Mouse (Mus musculus) erythroblast, adult 5-6 weeks (primary cell): ENCODE measurements around the gene Nrxn2. TPM values are rescaled to one million over a fixed set of nuclear protein-coding genes. Genes with fewer than 3 reads are reported as not detected.

Experiments
- ATAC-seq: replicated peaks from 2 replicates; pipeline ENCODE4 v1.8.0; 2016; ENCODE audit warnings: moderate number of reproducible peaks, mild to moderate bottlenecking, moderate TSS enrichment, inconsistent platforms; ENCODE audit not compliant: poor library complexity, low FRiP score, severe bottlenecking
- total RNA-seq, 2 experiments: library from RNA; stranded (forward) in 1 of 2; stranded (reverse) in 1 of 2; fragments of 150-400 nt in 1 of 2; fragments of 200-764, 138-1000 nt in 1 of 2; gene quantifications; 2 replicates each; pipeline versions ENCODE4 v1.2.3 to v1.2.4; 2015 to 2017; ENCODE audit warnings: low replicate concordance in 2 of 2

The Nrxn2 gene
- total RNA-seq, 2 experiments from 2014 or later = not detected

DNA sequence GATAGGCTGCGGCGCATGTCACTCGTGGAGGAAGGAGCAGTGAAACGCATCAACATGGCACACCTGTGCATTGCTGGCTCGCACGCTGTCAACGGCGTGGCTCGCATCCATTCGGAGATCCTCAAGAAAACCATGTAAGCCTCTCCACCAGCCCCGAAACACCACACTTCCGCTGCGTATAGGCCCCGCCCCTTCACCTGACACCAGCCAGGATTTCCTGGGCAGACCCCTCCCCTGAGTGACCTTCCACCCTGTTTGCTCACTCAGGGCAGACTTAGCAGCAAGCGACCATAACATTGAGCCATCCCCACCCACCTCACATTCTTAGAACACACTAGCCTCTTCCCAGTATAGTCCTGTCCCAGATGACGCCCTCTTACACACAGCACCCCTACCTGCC, 28.7 kb upstream of the Nrxn2 start:
- no peak for ATAC-seq

DNA sequence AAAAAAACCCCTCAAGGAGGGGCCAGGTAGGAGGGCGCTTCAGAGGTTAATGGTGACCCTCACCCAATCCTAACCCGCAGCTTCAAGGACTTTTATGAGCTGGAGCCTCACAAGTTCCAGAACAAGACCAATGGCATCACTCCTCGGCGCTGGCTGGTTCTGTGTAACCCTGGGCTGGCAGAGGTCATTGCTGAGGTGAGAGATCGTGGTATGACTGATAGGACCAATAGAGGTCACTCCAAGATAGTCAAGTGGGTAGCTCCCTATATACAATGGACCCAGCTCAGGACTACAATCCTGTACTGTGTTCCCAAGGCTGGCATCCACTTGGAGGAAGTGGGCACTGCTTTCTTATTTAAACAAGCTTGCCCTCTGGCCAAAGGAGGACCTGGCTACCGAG, 28.3 kb upstream of the Nrxn2 start:
- no peak for ATAC-seq

DNA sequence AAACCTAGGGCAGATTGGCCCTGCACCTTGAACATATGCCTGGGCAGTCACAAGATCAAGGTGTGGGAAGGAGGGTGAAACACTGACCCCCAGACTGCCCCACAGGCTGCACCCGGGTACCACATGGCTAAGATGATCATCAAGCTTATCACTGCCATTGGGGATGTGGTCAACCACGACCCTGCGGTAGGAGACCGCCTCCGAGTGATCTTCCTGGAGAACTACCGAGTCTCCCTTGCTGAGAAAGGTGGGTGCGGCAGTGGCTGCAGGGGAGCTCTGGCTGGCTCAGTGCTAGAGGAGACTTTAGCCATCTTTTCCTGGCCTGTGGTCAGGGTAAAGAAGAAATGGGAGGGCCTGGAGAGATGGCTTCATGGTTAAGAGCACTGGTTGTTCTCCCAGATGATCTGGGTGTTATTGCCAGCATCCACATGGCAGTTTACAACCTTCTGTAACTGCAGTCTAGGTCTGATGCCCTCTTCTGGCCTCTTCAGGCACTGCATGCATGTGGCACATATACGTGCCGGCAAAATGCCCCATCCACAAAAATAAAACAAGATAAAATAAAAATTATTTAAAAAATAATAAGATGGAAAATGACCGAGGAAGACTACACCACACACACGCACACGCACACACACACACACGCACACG, 25.7 kb upstream of the Nrxn2 start:
- ATAC-seq = no peak

DNA sequence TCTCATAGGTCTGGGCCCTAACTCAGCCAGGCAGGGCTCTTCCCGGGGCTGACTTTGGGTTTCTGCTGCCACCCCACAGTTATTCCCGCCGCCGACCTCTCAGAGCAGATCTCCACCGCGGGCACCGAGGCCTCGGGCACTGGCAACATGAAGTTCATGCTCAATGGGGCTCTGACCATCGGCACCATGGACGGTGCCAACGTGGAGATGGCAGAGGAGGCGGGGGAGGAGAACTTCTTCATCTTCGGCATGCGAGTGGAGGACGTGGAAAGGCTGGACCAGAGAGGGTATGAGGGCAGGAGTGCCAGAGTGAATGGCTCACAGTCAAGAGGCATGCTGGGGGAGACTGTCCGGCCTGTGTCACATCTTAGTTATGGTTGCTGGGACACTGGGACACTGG, 24.9 kb upstream of the Nrxn2 start:
- no peak for ATAC-seq

DNA sequence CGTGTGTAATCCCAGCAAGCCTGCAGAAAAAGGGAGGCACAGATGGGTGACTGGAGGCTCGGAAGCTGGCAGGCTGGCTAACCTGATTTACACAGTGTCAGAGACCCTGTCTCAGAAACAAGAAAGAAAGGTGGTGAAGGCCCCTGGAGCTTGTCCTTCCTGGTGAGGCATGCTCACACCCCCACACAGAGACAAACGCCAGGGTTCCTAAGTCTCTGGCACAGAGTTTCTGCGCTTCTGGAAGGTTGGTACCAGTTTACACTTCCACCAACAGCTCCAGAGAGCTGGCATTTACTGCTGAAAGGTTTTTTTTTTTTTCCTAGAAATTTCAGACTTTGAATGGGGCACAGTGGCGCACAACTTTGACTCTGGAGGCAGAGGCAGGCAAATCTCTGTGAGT, 22.3 kb upstream of the Nrxn2 start:
- ATAC-seq = no peak

DNA sequence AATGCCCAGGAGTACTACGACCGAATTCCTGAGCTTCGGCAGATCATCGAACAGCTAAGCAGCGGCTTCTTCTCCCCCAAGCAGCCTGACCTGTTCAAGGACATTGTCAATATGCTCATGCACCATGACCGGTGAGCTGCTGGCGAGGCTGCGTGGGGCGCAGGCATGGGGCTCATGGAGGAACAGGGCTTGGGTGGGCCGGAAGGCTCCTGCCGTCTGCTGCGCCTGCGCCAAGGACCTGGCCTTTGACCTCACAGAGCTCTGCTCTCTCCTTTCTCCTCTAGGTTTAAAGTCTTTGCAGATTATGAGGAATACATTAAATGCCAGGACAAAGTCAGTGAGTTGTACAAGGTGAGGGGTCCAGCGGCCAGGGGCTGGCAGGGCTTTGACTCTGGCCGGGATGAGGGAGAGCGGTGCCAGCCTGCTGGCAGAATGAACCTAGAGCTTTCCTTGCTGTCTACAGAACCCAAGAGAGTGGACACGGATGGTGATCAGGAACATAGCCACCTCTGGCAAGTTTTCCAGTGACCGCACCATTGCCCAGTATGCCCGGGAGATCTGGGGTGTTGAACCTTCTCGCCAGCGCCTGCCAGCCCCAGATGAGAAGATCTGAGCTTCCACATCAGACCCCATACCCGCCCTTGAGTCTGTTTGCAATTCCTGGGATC, 20.8 kb upstream of the Nrxn2 start:
- ATAC-seq = no peak

DNA sequence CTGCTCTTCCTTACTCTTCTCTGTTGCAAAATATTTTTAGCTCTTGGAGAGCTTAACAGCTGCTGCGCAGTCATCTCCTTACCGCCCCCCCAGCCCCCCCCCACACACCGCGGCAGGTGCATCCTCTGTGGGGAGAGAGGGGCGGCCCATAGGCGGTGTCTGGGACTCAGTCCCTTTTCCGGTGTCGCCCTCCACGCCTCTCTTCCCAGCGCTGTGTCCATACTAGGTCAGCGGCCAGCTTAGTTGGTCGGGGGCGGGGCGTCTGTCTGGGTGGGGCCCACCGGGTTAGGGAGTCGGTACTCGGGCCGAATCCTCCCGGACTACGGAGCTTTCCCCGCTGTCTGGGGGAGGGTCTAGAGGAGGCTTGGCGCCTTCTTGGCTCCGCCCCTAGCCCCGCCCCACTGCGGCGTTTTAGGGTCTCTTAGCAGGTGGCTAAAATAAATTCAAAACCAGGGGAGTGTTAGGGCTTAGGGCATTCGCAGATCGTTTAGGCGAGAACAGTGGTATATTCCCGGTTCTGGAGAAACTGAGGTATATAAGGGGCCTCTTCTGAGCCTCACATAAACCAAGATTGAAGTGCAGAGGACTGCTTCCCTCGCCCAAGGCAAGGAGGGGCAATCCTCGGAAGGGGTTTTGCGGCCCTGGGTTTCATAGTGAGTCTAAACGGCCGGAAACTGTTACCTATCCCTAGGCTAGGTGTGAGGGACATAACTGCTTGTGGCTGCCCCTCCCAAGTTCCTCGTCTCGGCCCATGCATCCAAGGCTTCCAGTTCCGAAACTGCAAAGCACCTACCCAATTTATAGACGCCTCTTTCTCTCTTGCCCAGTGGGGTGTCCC, 19.9 kb upstream of the Nrxn2 start:
- no peak for ATAC-seq

DNA sequence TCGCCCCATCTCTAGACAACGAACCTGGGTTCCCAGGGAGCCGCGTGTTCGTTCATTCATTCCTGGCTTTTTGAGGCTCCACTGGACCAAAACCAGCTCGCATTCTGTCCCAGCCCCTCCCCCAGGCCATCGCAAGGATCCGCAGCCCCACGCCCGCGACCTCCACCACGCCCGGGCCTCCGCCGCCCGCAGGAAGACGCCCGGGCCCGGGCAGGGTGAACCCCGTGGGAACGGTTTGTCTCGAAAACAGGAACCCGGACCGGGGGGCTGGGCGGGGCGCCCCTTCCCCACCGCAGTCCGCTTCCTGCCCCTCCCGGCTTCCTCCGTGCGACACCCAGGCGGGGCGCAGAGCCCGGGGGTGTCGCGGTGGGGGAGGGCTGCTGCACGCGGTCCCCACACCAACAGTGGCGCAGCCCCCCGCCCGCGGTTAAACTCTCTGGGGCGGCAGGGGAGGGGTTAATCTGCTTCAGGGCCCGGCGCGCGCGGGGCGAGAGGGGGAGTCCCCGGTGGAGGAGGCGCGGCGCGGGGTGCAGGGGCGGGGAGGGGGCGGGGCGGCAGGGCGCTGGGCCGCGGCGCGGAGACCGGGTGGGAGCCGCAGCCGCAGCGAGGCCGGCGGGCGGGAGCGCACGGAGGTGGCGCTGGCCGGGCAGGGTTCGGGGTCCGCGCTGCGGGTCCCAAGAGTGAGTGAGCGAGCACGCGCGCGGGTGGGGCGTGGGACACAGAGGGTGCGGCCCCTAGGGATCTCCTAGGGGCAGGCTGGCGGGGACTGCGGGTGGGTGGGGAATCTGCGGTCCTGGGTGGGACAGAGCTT, 19.0 kb upstream of the Nrxn2 start, which contains the start of gene Rasgrp2:
Rasgrp2 (plus strand) TSS at position 56 of the 811 bp plus-strand sequence.
- ATAC-seq = no peak

DNA sequence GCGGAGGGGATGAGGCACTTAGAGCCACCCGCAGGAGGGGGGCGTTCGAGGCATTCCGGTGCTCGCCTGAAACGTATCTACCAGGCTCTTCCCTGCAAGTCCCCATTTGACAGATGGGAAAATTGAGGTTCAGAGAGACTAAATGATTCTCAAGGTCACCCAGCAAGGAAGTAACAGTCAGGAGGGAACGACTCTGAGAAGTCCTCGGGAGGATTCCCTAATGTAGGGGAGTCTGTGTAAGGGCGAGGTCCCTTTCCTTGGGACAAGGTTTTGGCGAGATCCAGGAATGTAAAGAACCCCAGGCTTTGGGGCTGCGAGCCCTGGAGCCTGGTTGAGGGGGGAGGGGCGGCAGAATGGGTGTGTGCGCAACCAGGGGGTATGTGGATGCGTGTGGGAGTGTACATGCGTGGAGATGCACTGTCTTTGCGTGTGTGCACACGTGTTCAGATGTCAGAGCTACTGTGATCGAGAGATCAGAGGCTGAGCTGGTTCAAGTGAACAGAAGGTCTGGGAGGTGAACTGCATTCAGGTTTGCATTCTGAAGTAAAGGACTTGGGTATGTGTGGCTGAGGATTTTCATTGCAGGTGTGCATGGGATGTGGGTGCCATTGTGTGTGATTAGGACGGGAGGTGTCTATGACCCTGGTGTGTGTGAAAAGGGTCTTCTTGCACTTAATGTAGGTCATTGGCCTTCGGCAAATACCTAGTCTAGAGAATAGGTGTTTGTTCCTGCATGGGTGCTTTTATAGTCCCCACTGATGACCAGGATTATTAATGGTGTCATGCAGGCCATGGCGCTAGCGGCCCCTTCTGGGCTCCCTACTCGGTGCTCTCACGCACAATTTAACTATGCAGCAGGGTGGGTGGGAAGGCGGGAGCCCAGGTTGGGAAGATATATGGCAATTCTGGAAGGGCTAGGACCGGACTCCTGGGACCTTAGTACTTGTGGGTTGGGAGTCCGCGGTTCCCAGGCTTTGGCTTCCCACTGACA, 18.1 kb upstream of the Nrxn2 start:
- no peak for ATAC-seq

DNA sequence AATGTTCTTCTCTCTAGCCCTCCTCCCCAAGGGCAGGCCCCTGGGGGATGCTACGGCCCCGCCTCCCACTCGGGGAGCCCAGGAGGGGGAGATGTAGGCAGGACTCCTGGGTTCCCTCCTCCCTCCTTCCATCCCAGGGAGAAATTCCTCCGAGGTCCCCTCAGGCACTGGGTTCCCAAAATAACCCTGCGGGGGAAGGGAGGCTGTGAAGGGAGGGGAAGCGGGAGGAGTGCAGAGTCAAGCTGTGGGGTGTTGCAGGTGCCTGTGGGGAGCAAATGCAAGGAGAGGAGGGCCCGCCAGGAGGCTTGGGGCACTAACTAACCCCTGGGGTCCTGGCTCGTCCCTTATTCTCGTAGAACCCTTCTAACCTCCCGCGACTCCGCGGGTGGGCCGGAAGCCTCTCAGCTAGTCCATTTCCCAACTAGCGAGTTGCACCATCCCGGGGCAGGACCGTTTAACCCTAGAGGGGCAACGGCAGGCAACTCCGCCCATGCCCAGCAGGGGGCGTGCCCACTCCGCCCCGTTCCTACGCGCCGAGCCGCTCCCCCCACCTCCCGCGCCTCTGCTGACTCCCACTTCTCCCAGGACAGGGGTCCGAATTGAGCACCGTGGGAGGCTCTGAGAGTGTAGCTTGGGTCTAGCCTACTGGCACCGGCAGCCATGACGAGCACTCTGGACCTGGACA, 17.3 kb upstream of the Nrxn2 start:
- ATAC-seq = peak; percentile 62; the same call in 1 of the 2 replicates

DNA sequence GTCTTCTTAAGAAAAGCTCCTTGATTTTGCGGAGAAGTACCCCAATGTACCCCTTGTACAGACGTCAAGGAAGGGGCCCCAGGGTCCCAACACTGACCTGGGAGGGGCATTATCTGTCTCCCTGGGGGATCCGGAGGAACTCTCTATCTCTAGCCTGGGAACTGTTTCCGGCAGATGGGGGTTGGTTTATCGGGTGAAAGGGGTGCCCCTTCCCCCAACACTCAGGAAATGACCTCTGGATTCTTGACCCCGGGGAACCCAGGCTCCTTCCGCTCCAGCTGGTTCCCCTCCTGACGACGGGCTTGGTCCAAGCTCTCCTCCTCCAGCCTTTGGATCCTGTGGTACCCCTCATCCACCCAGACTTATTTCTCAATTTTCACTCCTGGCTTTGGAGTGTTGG, 16.6 kb upstream of the Nrxn2 start:
- no peak for ATAC-seq

DNA sequence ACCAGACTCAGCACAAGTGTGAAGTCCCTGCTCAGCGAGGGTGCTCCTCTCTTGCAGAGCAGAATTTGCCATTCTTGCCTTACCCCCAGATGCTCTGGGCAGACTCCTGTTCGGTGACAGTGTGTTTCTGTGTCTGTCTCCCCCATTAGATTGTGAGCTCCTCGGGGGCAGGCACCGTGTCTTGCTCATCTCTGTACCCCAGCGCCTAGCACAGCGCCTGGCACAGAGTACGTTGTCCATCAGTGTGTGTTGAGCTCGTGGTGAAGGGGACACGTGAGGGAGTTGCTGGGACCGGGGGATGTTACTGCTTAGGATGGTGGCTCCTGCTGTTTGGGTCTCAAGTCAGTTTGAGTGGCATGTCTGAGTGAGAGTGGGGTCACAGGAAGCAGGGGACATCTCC, 14.7 kb upstream of the Nrxn2 start:
- no peak for ATAC-seq

DNA sequence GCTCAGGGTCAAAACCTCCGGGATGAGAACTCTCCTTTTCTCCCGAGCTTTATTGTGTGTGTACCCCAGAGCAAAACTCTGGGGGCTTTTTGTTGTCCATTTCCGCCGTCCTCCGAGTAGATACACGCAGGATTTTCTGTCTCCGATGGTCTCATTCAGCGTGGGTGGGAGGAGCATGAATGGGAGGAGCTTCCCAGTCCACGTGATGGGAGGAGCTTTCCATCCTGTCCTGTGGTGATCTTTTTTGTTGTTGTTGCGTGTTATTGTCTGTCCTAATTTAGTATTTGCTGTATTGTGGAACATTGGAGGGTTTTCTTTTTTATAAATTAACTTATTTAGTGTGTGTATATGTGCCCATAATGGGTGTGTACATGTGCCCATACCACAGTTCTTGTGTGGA, 13.1 kb upstream of the Nrxn2 start:
- no peak for ATAC-seq

DNA sequence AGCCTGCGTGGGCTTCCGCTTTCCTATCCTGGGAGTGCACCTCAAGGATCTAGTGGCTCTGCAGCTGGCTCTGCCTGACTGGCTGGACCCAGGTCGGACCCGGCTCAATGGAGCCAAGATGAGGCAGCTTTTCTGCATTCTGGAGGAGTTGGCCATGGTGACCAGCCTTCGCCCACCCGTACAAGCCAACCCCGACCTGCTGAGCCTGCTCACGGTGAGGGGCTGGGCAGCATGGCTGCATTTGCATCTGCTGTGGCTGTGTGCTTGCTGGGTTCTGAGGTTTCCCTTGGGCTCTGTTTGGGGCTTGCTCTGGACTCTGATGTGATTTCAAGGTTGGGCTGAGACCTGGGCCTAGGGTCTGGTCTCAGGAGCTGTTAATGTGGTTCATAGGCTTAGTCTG, 11.4 kb upstream of the Nrxn2 start:
- no peak for ATAC-seq

DNA sequence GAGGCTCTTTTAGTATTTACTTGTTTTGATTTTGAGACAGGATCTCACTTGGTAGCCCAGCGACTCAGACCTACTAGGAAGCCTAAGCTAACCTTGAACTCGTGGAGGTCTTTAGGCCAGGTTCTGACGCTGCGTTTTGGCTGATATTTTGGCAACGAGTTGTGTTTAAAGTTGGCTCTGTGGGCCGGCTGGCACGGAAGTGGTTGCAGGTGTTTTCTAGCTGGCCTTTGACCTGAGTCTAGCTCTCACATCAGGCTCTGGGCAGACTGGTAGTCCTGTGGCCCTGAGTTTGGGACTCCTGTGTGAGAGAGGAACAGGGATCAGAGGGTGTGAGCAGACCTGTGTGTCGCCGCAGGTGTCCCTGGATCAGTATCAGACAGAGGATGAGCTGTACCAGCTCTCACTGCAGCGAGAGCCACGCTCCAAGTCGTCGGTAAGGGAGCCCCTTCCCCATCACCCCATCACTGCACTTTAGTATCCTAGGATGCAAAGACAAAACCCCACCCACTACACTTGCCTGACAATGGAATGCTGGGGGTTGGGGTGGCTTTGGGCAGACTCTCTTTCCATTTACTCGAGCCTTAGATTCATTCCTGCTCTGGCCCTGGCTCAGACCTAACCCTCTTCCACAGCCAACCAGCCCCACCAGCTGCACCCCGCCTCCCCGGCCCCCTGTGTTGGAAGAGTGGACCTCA, 10.6 kb upstream of the Nrxn2 start:
- ATAC-seq = no peak

DNA sequence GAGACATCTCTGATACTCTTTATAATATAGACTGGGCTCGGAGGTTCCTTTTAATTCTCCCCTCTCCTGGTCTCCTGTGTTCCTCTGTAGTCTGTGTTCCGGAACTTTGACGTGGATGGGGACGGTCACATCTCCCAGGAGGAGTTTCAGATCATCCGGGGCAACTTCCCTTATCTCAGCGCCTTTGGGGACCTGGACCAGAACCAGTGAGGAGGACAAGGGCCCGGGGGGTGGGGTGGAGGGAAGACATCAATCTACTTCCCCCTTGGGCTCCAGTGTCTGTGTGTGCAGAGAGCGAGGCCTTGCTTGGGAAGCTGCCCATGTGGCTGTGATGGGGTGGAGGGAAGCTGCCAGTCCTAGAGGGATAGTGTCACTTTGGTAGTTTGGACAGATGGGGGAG, 9.8 kb upstream of the Nrxn2 start:
- ATAC-seq = no peak

DNA sequence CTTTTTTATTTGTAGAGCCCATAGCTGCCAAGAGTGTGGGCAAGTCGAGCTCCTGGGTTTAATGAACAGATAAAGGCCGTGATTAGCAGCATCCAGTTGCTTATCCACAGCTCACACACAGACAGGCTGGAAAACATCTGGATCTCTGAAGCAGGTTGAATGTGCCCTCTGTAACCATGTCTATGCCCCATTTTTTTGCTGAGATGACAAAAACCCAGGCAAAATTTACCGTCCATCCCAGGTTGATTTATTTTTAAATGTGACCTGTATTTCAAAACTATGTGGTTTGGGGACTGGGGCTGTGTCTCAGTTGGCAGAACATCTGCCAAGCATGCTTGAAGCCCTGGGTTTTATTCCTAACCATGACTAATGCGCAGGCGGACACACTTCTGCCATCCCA, 9.4 kb upstream of the Nrxn2 start:
- no peak for ATAC-seq

DNA sequence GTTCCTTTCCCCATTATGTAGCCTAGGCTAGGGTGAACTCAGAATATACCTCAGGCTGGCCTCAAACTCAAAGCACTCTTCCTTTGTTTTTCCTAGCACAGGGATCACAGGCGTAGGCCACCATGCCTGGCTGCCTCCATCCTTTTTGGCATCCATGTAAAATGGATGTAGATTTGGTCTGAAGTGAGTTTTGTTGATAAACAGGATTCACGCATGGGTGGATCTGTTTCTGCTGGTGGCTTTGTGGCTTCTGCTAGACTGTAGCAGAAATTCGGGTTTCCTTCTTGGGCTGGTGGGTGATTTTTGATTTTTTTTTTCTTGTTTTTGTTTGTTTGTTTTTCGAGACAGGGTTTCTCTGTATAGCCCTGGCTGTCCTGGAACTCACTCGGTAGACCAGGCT, 8.6 kb upstream of the Nrxn2 start:
- no peak for ATAC-seq
